Mouse (Mus musculus) liver, postnatal 0 days (tissue): ENCODE results near the gene Cmtm7. TPM values are rescaled to one million over a fixed set of nuclear protein-coding genes. Genes with fewer than 3 reads are reported as not detected.

Experiments
- ATAC-seq: fragments of 200-750 bp; cut with Nextera tagmentation; 2 replicates; pipeline ENCODE4 v1.8.0; 2017; ENCODE audit warnings: mild to moderate bottlenecking, moderate library complexity
- DNase-seq: peaks from one replicate; pipeline ENCODE4 v3.0.0-alpha.2; 2016
- H3K27ac ChIP-seq: fragments of 300-500 bp; sonication (generic); 2 replicates; pipeline ENCODE4 v1.5.1; 2014; ENCODE audit warnings: antibody characterized with exemption, moderate library complexity, mild to moderate bottlenecking, low read depth
- H3K27me3 ChIP-seq: fragments of 300-500 bp; sonication (generic); 2 replicates; pipeline ENCODE4 v1.6.1; 2014; ENCODE audit warnings: low read length, control low read depth, mixed read lengths; ENCODE audit not compliant: insufficient read depth
- H3K36me3 ChIP-seq: fragments of 300-500 bp; sonication (generic); replicated peaks from 2 replicates; pipeline ENCODE4 v1.6.1; 2014; ENCODE audit warnings: mild to moderate bottlenecking, control low read depth, low read length, moderate library complexity, mixed read lengths; ENCODE audit not compliant: insufficient read depth
- H3K4me1 ChIP-seq: fragments of 300-500 bp; sonication (generic); 2 replicates; pipeline ENCODE4 v1.6.1; 2014; ENCODE audit warnings: antibody characterized with exemption, mild to moderate bottlenecking, control low read depth; ENCODE audit not compliant: insufficient read depth
- H3K4me2 ChIP-seq: fragments of 300-500 bp; sonication (generic); 2 replicates; pipeline ENCODE4 v1.6.1; 2014; ENCODE audit warnings: low read depth, mild to moderate bottlenecking, low read length, moderate library complexity, mixed read lengths
- H3K4me3 ChIP-seq: fragments of 300-500 bp; sonication (generic); 2 replicates; pipeline ENCODE4 v1.5.1; 2014; ENCODE audit warnings: low read depth, low read length
- H3K9ac ChIP-seq: fragments of 300-500 bp; sonication (generic); replicated peaks from 2 replicates; pipeline ENCODE4 v1.6.1; 2014; ENCODE audit warnings: mild to moderate bottlenecking, moderate library complexity
- H3K9me3 ChIP-seq: fragments of 300-500 bp; sonication (generic); 2 replicates; pipeline ENCODE4 v1.6.1; 2016; ENCODE audit warnings: mild to moderate bottlenecking, control low read depth, low read length, mixed read lengths
- CTCF ChIP-seq: sonication (generic); IDR thresholded peaks from 2 replicates; pipeline ENCODE4 v1.5.1; 2016; ENCODE audit warnings: antibody characterized with exemption, low read depth
- EP300 ChIP-seq: IDR thresholded peaks from 2 replicates; pipeline ENCODE4 v1.6.1; 2016; ENCODE audit warnings: antibody characterized with exemption, low read depth, mild to moderate bottlenecking
- WGBS: fragments of 180-500 bp; shearing (Covaris S2); extraction: QIAGEN DNeasy Blood & Tissue Kit; methylation state at CpG from one replicate; pipeline ENCODE4 v1.1.7; 2014; ENCODE audit not compliant: insufficient replicate concordance; 5-methylcytosine and 5-hydroxymethylcytosine counted together
- polyA plus RNA-seq: library from polyadenylated mRNA; unstranded; fragments of >200 nt; fragmentation: Nextera tagmentation; extraction: Ambion mirVana; gene quantifications from 2 replicates; pipeline ENCODE4 v1.2.1, GENCODE M21; 2015

Gene Cmtm7
- polyA plus RNA-seq, 1 experiment from 2014 or later: 58.2 TPM

GRCm38 (mm10) chr9:114745163-114745562 lies 36.5 kb downstream of the Cmtm7 start:
- no peak overlapping the region for H3K27ac ChIP-seq
- no peak overlapping the region for H3K4me3 ChIP-seq
- 58% methylated on average over 4 of the region's 4 CpGs for WGBS
- no peak for TF ChIP-seq EP300
- no peak for TF ChIP-seq CTCF
- H3K9me3 ChIP-seq: no peaks in the 10 kb centered on the region
- no peak overlapping the region for H3K9ac ChIP-seq
- no peaks in the 10 kb centered on the region for H3K27me3 ChIP-seq
- ATAC-seq (no peak), DNase-seq (no peak)
- H3K4me1 ChIP-seq: peaks cover 9% of the 10 kb centered on the region; the same call in 1 of the 2 replicates
- H3K36me3 ChIP-seq: peaks cover 48% of the 10 kb centered on the region
- no peak overlapping the region for H3K4me2 ChIP-seq

GRCm38 (mm10) chr9:114742731-114743130 lies 38.9 kb downstream of the Cmtm7 start:
- H3K27ac ChIP-seq: peak overlapping the region; percentile 65
- TF ChIP-seq EP300 (no peak), CTCF (no peak)
- peak; percentile 73 for ATAC-seq

GRCm38 (mm10) chr9:114740336-114740735 lies 41.3 kb downstream of the Cmtm7 start:
- peaks cover 25% of the 10 kb centered on the region for H3K36me3 ChIP-seq
- DNase-seq: no peak
- no peak overlapping the region for H3K4me3 ChIP-seq
- TF ChIP-seq CTCF: no peak
- TF ChIP-seq EP300: no peak
- ATAC-seq: no peak
- no peak overlapping the region for H3K27ac ChIP-seq
- peaks cover 14% of the 10 kb centered on the region; the same call in 1 of the 2 replicates for H3K4me1 ChIP-seq
- H3K4me2 ChIP-seq: no peak overlapping the region
- H3K9me3 ChIP-seq: no peaks in the 10 kb centered on the region
- H3K9ac ChIP-seq: no peak overlapping the region
- 76% methylated on average over 9 of the region's 9 CpGs for WGBS
- no peaks in the 10 kb centered on the region for H3K27me3 ChIP-seq

More at GRCm38 (mm10) chr9:114742731-114743130, 38.9 kb downstream of the Cmtm7 start:
- Histone ChIP-seq H3K9me3 (no peaks in the 10 kb centered on the region), H3K36me3 (peaks cover 44% of the 10 kb centered on the region), H3K27me3 (no peaks in the 10 kb centered on the region), H3K4me2 (no peak overlapping the region), H3K4me1 (peaks cover 9% of the 10 kb centered on the region; the same call in 1 of the 2 replicates), H3K9ac (no peak overlapping the region), H3K4me3 (no peak overlapping the region)
- 18% methylated on average over 2 of the region's 2 CpGs for WGBS
- no peak for DNase-seq

GRCm38 (mm10) chr9:114736442-114736841 lies 45.2 kb downstream of the Cmtm7 start:
- no peak overlapping the region for H3K4me3 ChIP-seq
- TF ChIP-seq EP300 (no peak), CTCF (no peak)
- 71% methylated on average over 11 of the region's 11 CpGs for WGBS
- peaks cover 34% of the 10 kb centered on the region for H3K4me1 ChIP-seq
- H3K9ac ChIP-seq: no peak overlapping the region
- H3K9me3 ChIP-seq: no peaks in the 10 kb centered on the region
- peak; percentile 49 for ATAC-seq
- H3K27ac ChIP-seq: no peak overlapping the region
- peak; percentile 53 for DNase-seq
- no peaks in the 10 kb centered on the region for H3K27me3 ChIP-seq
- H3K36me3 ChIP-seq: peaks cover 18% of the 10 kb centered on the region
- no peak overlapping the region for H3K4me2 ChIP-seq

GRCm38 (mm10) chr9:114733238-114733637 lies 48.4 kb downstream of the Cmtm7 start:
- H3K4me2 ChIP-seq: peak overlapping the region; percentile 86
- DNase-seq: no peak
- no peak for ATAC-seq
- no peak overlapping the region for H3K27ac ChIP-seq
- no peak overlapping the region for H3K4me3 ChIP-seq
- WGBS: 37% methylated on average over 2 of the region's 2 CpGs
- peaks cover 3% of the 10 kb centered on the region; the same call in 1 of the 2 replicates for H3K36me3 ChIP-seq
- no peak for TF ChIP-seq EP300
- TF ChIP-seq CTCF: no peak
- H3K4me1 ChIP-seq: peaks cover 38% of the 10 kb centered on the region
- no peak overlapping the region for H3K9ac ChIP-seq
- H3K27me3 ChIP-seq: no peaks in the 10 kb centered on the region
- no peaks in the 10 kb centered on the region for H3K9me3 ChIP-seq

GRCm38 (mm10) chr9:114731871-114732682 lies 49.6 kb downstream of the Cmtm7 start:
- H3K4me2 ChIP-seq: peak overlapping the region; percentile 86
- H3K27ac ChIP-seq: peak overlapping the region; percentile 98
- H3K9me3 ChIP-seq: no peaks in the 10 kb centered on the region
- H3K9ac ChIP-seq: peak overlapping the region; percentile 94
- H3K4me3 ChIP-seq: peak overlapping the region; percentile 94
- TF ChIP-seq EP300: no peak
- TF ChIP-seq CTCF: no peak
- H3K4me1 ChIP-seq: peaks cover 33% of the 10 kb centered on the region
- H3K36me3 ChIP-seq: no peaks in the 10 kb centered on the region
- 37% methylated on average over 12 of the region's 12 CpGs for WGBS
- DNase-seq: no peak
- H3K27me3 ChIP-seq: no peaks in the 10 kb centered on the region
- no peak for ATAC-seq
